Comparison of ENCODE assay signal across 8 mouse cellular contexts in genomic region chr5:24427981-24428402, GRCm38 (mm10). TPM values are rescaled to one million over a fixed set of nuclear protein-coding genes. Genes with fewer than 3 reads are reported as not detected.
DNase-seq lines count a peak whose midpoint lies in the region; ATAC-seq and TF ChIP-seq lines count a peak whose summit lies in the region.

No protein-coding gene starts in this region.

- no peak for TF ChIP-seq CTCF in ES-Bruce4 (IDR thresholded peaks at IDR 0.05; ENCODE audit: low read depth, low read length)
- TF ChIP-seq CTCF in lung, postnatal 0 days (IDR thresholded peaks at IDR 0.05) = no peak

- H3K27ac ChIP-seq in ES-Bruce4 (ENCODE audit: insufficient read depth, low read length) = no peak overlapping the region
- H3K27ac ChIP-seq in kidney, embryonic 15.5 days = peak overlapping the region; percentile 79
- no peak overlapping the region for H3K27ac ChIP-seq in lung, postnatal 0 days (ENCODE audit: low read length)

- no peaks in the 10 kb centered on the region for H3K9me3 ChIP-seq in ES-Bruce4 (replicated peaks; ENCODE audit: control insufficient read depth, insufficient read depth, low read length, poor library complexity, severe bottlenecking)
- no peaks in the 10 kb centered on the region for H3K9me3 ChIP-seq in kidney, embryonic 15.5 days (replicated peaks)
- H3K9me3 ChIP-seq in lung, postnatal 0 days (ENCODE audit: low read length) = no peaks in the 10 kb centered on the region

- H3K4me3 ChIP-seq in ES-Bruce4 (ENCODE audit: low read depth, low read length) = peak overlapping the region; percentile 58
- peak overlapping the region; percentile 78 for H3K4me3 ChIP-seq in kidney, embryonic 15.5 days (replicated peaks)
- H3K4me3 ChIP-seq in lung, postnatal 0 days (ENCODE audit: low read depth, low read length) = no peak overlapping the region

- WGBS in kidney, embryonic 15.5 days = 11% methylated on average over 15 of the region's 15 CpGs
- WGBS in lung, postnatal 0 days = 19% methylated on average over 14 of the region's 15 CpGs

- H3K27me3 ChIP-seq in ES-Bruce4 (ENCODE audit: control insufficient read depth, insufficient read depth, low read length, poor library complexity, severe bottlenecking) = no peaks in the 10 kb centered on the region
- H3K27me3 ChIP-seq in kidney, embryonic 15.5 days = no peaks in the 10 kb centered on the region
- no peaks in the 10 kb centered on the region for H3K27me3 ChIP-seq in lung, postnatal 0 days (replicated peaks; ENCODE audit: insufficient read depth, low read length)

- peak; percentile 10 for ATAC-seq in kidney, embryonic 15.5 days (replicated peaks; ENCODE audit: low FRiP score)
- peak; percentile 11 for ATAC-seq in lung, postnatal 0 days
- ATAC-seq in activated CD4-positive, CD25-positive, alpha-beta regulatory T cell, adult 4 months = no peak

- peak; percentile 59 for DNase-seq in embryo, embryonic 10.5 days (ENCODE audit: low spot score)
- peak; percentile 81 for DNase-seq in lung, postnatal 0 days (ENCODE audit: low spot score)
- DNase-seq in thymus, postnatal 10 days (ENCODE audit: low spot score in 2 of 2) = no peak
- DNase-seq in layer of hippocampus, adult 9-11 months = no peak
- DNase-seq in B cell, adult 2 months = no peak

- peaks cover 5% of the 10 kb centered on the region; the same call in 1 of the 2 replicates for H3K36me3 ChIP-seq in ES-Bruce4 (ENCODE audit: control insufficient read depth, insufficient read depth, low read length, poor library complexity, severe bottlenecking)
- peaks cover 40% of the 10 kb centered on the region for H3K36me3 ChIP-seq in kidney, embryonic 15.5 days
- H3K36me3 ChIP-seq in lung, postnatal 0 days (ENCODE audit: insufficient read depth, low read length) = peaks cover 32% of the 10 kb centered on the region

- no peak for TF ChIP-seq EP300 in ES-Bruce4 (IDR thresholded peaks at IDR 0.05; ENCODE audit: insufficient read depth, low read depth, low read length)
- TF ChIP-seq EP300 in lung, postnatal 0 days (IDR thresholded peaks at IDR 0.05) = no peak

- peak overlapping the region; percentile 87 for H3K4me2 ChIP-seq in kidney, embryonic 15.5 days
- peak overlapping the region; percentile 39 for H3K4me2 ChIP-seq in lung, postnatal 0 days (replicated peaks; ENCODE audit: low read depth, low read length)

- H3K9ac ChIP-seq in ES-Bruce4 (ENCODE audit: low read depth, poor library complexity, severe bottlenecking) = peak overlapping the region; percentile 30
- peak overlapping the region; percentile 8; the same call in 1 of the 2 replicates for H3K9ac ChIP-seq in kidney, embryonic 15.5 days
- H3K9ac ChIP-seq in lung, postnatal 0 days (replicated peaks; ENCODE audit: low read depth) = no peak overlapping the region

- peaks cover 10% of the 10 kb centered on the region for H3K4me1 ChIP-seq in ES-Bruce4 (ENCODE audit: control insufficient read depth, insufficient read depth, low read length)
- peaks cover 55% of the 10 kb centered on the region for H3K4me1 ChIP-seq in kidney, embryonic 15.5 days
- H3K4me1 ChIP-seq in lung, postnatal 0 days (ENCODE audit: insufficient read depth, low read depth, low read length) = peaks cover 28% of the 10 kb centered on the region

- TF ChIP-seq POLR2A in ES-Bruce4 (IDR thresholded peaks at IDR 0.05; ENCODE audit: insufficient read depth, low read length) = no peak

RNA-seq across cellular contexts. Expression of gene Slc4a2, which starts 4.4 kb away (rescaled TPM):
- 11.3 and 12.6 TPM in 2 replicates for polyA plus RNA-seq in ES-Bruce4 (2011; ENCODE audit: insufficient read depth, insufficient read length, low read depth, missing spikeins)
- 42.3 and 42.7 TPM in 2 replicates for polyA plus RNA-seq in kidney, embryonic 15.5 days (2015; fragmentation: Nextera tagmentation; extraction: Ambion mirVana)
- polyA plus RNA-seq in lung, postnatal 0 days (2015; fragmentation: Nextera tagmentation; extraction: Ambion mirVana) = 28.9 and 35.0 TPM in 2 replicates
- polyA plus RNA-seq in activated CD4-positive, CD25-positive, alpha-beta regulatory T cell, adult 4 months (2017; shearing (Covaris generic)) = 10 to 100 TPM; 12.2 to 13.3 TPM

RNA-seq across cellular contexts. Expression of gene Cdk5, which starts 4.7 kb away (rescaled TPM):
- 30.9 and 34.0 TPM in 2 replicates for polyA plus RNA-seq in ES-Bruce4 (2011; ENCODE audit: insufficient read depth, insufficient read length, low read depth, missing spikeins)
- 50.1 and 52.2 TPM in 2 replicates for polyA plus RNA-seq in kidney, embryonic 15.5 days (2015; fragmentation: Nextera tagmentation; extraction: Ambion mirVana)
- polyA plus RNA-seq in lung, postnatal 0 days (2015; fragmentation: Nextera tagmentation; extraction: Ambion mirVana) = 31.1 and 31.6 TPM in 2 replicates
- polyA plus RNA-seq in activated CD4-positive, CD25-positive, alpha-beta regulatory T cell, adult 4 months (2017; shearing (Covaris generic)) = 10 to 100 TPM; 54.8 to 58.3 TPM

RNA-seq across cellular contexts. Expression of gene Asic3, which starts 14.8 kb away (rescaled TPM):
- polyA plus RNA-seq in ES-Bruce4 (2011; ENCODE audit: insufficient read depth, insufficient read length, low read depth, missing spikeins) = 0.88 TPM in 1 of 2 replicates, not detected in the other
- 0.39 and 0.53 TPM in 2 replicates for polyA plus RNA-seq in kidney, embryonic 15.5 days (2015; fragmentation: Nextera tagmentation; extraction: Ambion mirVana)
- polyA plus RNA-seq in lung, postnatal 0 days (2015; fragmentation: Nextera tagmentation; extraction: Ambion mirVana) = 0.07 and 0.29 TPM in 2 replicates
- polyA plus RNA-seq in activated CD4-positive, CD25-positive, alpha-beta regulatory T cell, adult 4 months (2017; shearing (Covaris generic)) = under 1 TPM in 1 of 2 experiments, not detected in 1; 0.85 TPM

RNA-seq across cellular contexts. Expression of gene Fastk, which starts 17.1 kb away (rescaled TPM):
- 51.6 and 59.8 TPM in 2 replicates for polyA plus RNA-seq in ES-Bruce4 (2011; ENCODE audit: insufficient read depth, insufficient read length, low read depth, missing spikeins)
- polyA plus RNA-seq in kidney, embryonic 15.5 days (2015; fragmentation: Nextera tagmentation; extraction: Ambion mirVana) = 116 and 125 TPM in 2 replicates
- 58.4 and 65.1 TPM in 2 replicates for polyA plus RNA-seq in lung, postnatal 0 days (2015; fragmentation: Nextera tagmentation; extraction: Ambion mirVana)
- 10 to 100 TPM; 34.9 to 49.5 TPM for polyA plus RNA-seq in activated CD4-positive, CD25-positive, alpha-beta regulatory T cell, adult 4 months (2017; shearing (Covaris generic))

RNA-seq across cellular contexts. Expression of gene Tmub1, which starts 19.7 kb away (rescaled TPM):
- polyA plus RNA-seq in ES-Bruce4 (2011; ENCODE audit: insufficient read depth, insufficient read length, low read depth, missing spikeins) = 4.8 and 7.7 TPM in 2 replicates
- polyA plus RNA-seq in kidney, embryonic 15.5 days (2015; fragmentation: Nextera tagmentation; extraction: Ambion mirVana) = 25.2 and 26.5 TPM in 2 replicates
- polyA plus RNA-seq in lung, postnatal 0 days (2015; fragmentation: Nextera tagmentation; extraction: Ambion mirVana) = 16.6 and 17.7 TPM in 2 replicates
- polyA plus RNA-seq in activated CD4-positive, CD25-positive, alpha-beta regulatory T cell, adult 4 months (2017; shearing (Covaris generic)) = 10 to 100 TPM; 51.1 to 65.5 TPM

Comparison
In these comparisons a context has a peak if more than half of its experiments do, and no peak if none do; other contexts are left out.
1. DNase-seq: peak in embryo, embryonic 10.5 days (single experiment) and lung, postnatal 0 days (single experiment); none in thymus, postnatal 10 days (0 of 2), layer of hippocampus, adult 9-11 months (single experiment) and B cell, adult 2 months (0 of 2).